Mouse (Mus musculus): ENCODE results near the gene Lsm7.

Gene Lsm7

DNA sequence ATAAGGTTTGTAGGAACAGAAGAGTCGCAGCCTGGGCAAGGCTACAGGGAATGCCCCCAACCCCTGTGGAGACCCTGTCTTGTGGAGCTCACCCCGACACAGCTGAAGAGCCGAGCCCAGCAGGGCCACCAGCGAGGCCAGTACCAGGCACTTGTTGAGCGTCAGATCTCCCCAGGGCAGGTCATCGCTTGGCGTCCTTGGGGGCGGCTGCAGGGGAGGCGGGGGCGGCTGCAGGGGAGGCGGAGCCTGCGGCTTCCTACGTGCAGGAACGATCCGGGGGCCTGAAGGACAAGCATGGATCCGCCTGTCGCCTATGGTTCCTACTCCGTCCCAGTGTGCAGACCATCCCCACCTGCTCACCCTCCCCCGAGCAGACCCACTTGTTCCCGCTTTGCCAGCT lies 44.9 kb downstream of the Lsm7 start:
- no peak for DNase-seq

DNA sequence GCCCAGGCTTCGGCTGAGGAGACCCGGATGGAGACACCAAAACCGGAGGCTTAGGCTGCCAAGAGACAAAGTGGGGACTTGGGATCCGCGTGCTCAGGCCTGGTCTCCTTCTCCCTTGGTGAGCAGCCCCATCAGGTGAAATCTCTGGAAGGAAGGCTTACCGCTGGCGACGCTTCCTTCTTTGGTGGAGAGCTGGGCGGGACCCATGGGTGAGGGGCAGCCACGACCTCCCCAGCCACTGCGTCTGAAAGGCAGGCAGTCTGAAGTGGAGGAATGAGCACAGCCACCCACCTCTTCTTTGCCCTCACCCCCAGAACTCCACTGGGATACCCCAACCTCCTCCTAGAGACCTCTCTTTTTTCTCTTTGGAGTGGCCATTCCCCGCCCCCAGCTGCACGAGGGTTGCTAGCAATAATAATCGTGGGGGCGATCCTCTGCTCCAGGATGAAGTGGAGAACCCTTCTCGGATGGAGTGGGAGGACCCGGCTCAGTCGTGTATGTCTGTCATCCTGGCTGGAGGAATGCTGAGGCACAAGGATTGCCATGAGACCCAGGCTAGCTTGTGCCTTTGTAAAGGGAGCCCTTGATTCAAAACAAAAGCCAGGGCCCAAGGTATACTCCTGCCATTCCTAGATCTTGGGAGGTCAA lies 45.9 kb downstream of the Lsm7 start:
- DNase-seq: no peak

DNA sequence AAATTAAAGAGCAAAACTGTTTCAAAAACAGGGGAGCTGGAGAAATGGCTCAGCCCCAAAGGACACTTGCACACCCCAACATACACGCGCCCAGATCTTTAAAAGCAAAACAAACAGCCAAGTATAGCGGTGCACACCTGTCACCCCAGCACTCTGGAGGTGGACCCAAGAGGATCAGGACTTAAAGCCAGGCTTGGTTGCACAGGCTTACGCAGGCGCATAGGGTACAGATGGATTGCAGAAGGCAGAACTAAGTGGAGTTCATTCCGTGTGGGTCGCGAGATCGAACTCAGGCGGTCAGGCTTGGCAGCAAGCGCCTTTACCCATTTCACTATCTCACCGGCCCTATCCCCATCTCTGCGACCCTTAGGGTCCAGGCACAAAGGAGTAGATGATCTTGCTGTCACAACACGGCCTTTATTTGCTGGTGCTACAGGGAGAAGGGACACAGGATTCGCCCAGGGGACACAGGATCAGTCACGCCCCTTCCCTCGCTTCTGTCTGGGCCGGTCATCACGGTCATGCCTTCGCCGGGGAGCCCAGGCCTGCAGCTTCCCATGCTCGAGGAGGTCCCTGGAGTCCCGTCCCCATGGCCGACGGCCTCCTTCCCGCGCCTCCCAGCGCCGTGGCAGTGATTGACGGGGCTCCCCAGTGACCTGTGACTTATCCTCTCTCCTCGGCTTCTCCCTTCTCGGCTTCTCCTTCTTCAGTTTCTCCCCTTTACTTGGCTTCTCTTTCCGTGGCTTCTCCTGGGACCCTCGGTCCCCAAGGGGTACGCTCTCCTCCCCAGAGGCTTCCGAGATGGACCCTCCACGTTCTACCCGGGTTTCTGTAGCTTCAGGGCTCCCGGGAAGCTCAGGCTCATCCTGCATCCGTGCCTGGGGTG lies 46.7 kb downstream of the Lsm7 start:
- no peak for DNase-seq

DNA sequence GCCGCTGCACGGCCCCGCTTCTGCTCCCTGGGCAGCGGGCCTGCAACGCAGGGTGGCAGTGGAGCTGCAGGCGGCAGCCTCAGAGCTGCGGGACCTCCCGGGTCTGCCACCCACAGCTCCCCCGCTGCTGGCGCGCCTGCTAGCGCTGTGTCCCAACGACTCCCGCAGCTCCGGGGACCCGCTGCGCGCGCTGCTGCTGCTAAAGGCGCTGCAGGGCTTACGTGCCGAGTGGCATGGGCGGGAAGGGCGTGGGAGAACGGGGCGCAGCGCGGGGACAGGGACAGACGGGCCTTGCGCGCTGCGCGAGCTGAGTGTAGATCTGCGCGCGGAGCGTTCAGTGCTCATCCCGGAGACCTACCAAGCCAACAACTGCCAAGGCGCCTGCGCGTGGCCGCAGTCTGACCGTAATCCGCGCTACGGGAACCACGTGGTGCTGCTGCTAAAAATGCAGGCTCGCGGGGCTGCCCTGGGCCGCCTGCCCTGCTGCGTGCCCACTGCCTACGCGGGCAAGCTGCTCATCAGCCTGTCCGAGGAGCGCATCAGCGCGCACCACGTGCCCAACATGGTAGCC lies 47.9 kb downstream of the Lsm7 start:
- DNase-seq: peak; percentile 40

DNA sequence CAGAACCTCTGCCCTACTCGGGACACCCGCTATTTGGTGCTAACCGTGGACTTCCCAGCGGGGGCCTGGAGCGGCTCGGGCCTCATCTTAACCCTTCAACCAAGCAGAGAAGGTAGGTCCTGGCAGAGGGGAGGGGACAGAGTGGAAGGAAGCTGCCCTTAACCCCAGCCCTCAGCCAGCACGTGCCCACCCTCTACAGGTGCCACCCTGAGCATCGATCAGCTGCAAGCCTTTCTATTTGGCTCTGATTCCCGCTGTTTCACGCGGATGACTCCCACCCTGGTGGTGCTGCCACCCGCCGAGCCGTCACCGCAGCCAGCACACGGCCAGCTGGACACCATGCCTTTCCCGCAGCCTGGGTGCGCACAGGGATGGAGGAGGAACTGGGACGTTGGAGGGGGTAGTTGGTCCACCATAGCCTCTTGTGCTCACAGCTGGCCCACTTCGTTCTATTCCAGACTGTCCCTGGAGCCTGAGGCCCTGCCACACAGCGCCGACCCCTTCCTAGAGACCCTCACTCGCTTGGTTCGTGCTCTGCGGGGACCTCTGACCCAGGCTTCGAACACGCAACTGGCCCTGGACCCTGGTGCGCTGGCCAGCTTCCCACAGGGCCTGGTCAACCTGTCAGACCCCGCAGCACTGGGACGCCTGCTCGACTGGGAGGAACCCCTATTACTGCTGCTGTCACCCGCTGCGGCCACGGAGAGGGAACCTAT lies 48.5 kb downstream of the Lsm7 start:
- no peak for DNase-seq

DNA sequence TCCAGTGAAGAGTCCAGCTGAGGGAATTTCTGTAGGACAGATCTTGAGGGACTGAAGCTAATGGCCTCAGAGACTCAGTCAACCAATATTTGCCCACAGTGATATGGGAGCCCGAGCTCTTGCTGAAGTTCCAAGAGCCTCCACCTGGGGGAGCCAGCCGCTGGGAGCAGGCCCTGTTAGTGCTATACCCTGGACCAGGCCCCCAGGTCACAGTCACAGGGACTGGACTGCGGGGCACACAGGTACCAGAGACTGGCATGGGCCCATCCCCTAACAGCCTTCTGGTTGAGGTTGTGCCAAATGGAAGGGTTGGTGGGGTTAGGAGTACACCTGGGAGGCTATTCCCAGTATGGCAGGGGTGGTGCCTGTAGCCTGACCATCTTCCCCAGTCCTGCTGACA lies 49.1 kb downstream of the Lsm7 start:
- peak; percentile 73 for DNase-seq

DNA sequence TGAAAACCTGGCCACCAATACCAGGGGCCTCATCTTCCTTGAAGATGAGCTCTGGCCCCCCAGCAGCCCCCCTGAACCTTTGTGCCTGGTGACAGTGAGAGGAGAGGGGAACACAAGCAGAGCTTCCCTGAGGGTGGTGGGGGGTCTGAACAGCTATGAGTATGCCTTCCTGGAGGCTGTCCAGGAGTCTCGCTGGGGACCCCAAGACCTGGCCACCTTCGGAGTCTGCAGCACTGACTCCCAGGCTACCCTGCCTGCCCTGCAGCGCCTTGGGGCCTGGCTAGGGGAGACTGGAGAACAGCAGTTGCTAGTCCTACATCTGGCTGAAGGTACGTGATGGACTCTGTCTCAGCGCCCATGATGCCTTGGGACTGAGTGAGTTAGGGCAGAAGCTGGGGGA lies 49.7 kb downstream of the Lsm7 start:
- DNase-seq: no peak

DNA sequence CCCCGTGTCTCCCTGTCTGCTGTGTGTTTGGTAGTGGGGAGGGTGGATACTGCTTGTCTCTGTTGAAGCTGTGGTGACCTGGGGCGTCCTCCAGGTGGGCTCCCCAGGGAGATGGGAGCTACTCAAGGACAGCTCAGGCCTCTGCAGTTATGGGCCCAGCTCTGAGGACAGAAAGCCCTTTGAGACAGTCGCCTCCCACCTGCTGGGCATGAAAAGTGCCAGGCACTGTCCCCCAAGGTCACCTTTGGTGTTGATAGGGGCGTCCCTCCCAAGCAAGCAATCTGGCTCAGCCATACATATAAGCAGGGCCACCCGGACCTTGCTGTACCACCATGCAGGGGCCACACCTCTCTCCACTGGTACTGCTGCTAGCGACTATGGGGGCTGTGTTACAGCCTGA lies 50.1 kb downstream of the Lsm7 start, which contains the start of gene Amh:
Gene Amh (plus strand): TSS at position 328 of the 400 bp plus-strand sequence.
- no peak for DNase-seq

DNA sequence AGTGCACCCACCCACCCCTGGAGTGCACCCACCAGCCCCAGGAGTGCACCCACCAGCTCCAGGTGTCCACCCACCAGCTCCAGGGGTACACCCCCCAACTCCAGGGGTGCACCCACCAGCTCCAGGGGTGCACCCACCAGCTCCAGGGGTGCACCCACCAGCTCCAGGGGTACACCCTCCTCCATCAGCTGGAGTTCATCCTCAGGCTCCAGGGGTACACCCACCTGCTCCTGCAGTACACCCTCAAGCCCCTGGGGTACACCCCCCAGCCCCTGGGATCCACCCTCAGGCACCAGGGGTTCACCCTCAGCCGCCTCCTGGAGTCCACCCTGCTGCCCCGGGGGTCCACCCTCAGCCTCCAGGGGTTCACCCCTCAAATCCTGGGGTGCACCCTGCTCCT lies 50.7 kb downstream of the Lsm7 start:
- no peak for DNase-seq

DNA sequence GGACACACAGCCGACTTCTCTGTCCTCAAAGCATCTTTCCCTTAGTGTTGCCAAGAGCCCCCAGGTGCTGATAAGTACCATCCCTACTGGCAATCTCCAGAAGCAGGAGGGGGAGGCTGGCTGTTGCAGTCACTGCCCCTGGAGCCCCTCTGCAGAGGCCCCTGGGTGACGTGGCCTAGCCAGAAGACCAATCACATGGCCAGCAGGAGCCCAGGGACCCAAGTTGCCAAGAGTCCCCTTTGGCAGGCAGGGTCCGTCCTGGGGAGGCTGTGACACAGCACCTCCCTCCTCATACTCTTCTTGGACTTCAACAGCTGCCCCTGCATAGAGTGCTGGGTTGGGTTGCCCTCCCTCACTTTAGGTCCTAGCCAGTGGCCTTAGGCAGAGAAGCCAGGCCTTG lies 52.0 kb downstream of the Lsm7 start:
- DNase-seq: no peak
